Mouse (Mus musculus): Measurements from ENCODE around the gene Rspo1.

- no peak for TF ChIP-seq GABPA (IDR thresholded peaks at IDR 0.05; ENCODE audit: insufficient replicate concordance, low read depth, low read length)
- TF ChIP-seq CTCF (conservative IDR thresholded peaks at IDR 0.05 in 1 of 2, IDR thresholded peaks at IDR 0.05 in 1 of 2; ENCODE audit: low read depth in 2 of 2, low read length in 2 of 2), result no peak
- no peak for TF ChIP-seq CHD1 (IDR thresholded peaks at IDR 0.05; ENCODE audit: low read depth, low read length)
- TF ChIP-seq MYC (IDR thresholded peaks at IDR 0.05; ENCODE audit: low read depth, low read length), result no peak
- no peak for TF ChIP-seq SIN3A (IDR thresholded peaks at IDR 0.05; ENCODE audit: low read length)
- no peak for TF ChIP-seq POLR2A (IDR thresholded peaks at IDR 0.05; ENCODE audit: low read depth, low read length)
- no peak for TF ChIP-seq USF2 (conservative IDR thresholded peaks at IDR 0.05; ENCODE audit: low read depth, low read length)
- TF ChIP-seq MAX (IDR thresholded peaks at IDR 0.05; ENCODE audit: low read length), result no peak
Measured at GRCm38 (mm10) chr4:124986739-124987710, 795 bp downstream of the Rspo1 start.

All from CH12.LX (cell line).